Mouse (Mus musculus): ENCODE measurements around the gene Vmn1r11. TPM values are rescaled to one million over a fixed set of nuclear protein-coding genes. Genes with fewer than 3 reads are reported as not detected.

The Vmn1r11 gene
- not detected for total RNA-seq (2021)
- long read RNA-seq, experiment 1 = 0 reads
- long read RNA-seq, experiment 2 = 0 reads

DNA sequence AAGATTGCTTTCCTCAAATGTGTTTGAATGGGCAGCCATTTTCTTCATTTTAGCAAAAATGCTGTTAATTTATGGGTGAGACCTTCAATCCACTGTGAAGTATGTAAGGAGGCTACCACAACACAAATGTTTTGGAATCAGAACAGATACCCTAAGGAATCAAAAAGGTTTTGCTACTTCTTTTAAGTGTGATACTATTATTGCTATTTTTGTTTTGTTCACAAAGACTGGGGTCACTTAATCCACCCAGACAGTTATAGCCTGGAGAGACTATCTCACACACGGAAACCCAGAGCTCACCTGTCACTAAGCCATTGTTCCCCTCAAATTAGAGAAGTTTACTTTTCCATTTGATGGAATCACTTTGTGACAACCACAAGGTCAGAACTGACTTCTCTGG lies at the start of gene Vmn1r11:
TSS of gene Vmn1r11 (plus strand) at position 301 of the 400 bp plus-strand sequence.
- no peak for DNase-seq

DNA sequence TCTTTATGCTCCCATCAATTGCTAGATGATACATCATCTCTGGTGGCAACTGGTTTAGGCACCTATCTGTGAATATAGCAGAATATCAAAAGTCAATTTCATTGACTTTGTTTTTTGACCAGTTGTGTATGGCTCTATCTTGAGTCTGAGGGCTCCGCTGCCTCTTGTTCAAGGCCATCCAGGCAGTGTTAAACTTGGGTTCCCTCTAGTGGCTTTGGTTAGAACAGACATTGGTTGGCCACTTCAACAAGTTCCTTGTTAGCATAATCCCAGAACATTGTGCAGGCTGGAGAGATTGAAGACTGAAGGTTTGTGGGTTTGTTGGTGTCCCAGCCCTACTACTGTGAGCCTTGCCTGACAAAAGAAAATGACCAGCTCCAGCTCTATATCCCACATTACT lies 26.9 kb upstream of the Vmn1r11 start:
- DNase-seq = no peak

DNA sequence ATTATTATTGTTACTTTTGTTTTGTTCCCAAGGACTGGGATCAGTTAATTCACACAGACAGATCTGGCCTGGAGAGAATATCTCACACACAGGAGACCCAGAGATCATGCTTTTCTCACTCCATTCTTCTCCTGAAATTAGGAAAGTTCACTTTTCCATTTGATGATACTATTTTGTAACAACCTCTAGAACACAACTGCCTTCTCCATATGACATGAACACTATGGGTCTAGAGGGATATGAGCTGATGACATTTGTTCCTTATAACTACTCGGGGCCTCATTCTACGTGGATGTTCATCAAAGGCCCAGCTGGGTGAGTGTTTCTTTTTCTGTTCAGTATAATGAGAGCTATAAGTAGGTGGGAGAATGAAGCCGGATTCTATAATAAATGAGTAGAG lies 24.1 kb upstream of the Vmn1r11 start, which contains the start of gene Vmn1r10:
TSS of gene Vmn1r10 (plus strand) at position 301 of the 400 bp plus-strand sequence.
- no peak for DNase-seq

DNA sequence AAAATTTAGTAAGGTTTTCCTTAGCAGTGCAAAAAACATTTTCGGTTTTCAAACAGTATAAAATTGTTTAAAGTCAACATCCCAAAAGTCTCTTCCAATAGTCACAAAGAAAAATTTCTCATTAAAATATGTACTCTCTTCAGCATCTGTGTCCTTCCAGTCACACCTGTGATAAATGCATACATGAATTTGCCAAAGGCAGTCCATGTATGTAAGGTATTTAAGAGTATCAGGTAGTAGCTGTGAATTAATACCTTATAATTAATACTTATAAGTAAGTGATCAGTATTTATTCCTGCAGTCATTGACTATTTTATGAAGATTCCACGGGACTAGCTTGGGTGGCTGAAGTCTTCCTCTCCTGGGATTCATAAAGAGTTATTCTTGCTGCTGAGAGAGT lies 23.4 kb downstream of the Vmn1r11 start, which contains the start of gene Vmn1r12:
TSS of gene Vmn1r12 (plus strand) at position 301 of the 400 bp plus-strand sequence.
- no peak for DNase-seq

Other genes with a start within 250 kb of the Vmn1r11 start
- 10 to 100 TPM; 77.4 to 91.0 TPM for gene Nt5c3, start 209.5 kb upstream of the Vmn1r11 start, total RNA-seq (2021)
- under 1 TPM in 1 of 2 experiments, not detected in 1; 0.18 TPM for gene Vmn1r4, start 209.4 kb upstream of the Vmn1r11 start, total RNA-seq (2021)
- not detected for gene Vmn1r5, start 163.2 kb upstream of the Vmn1r11 start, total RNA-seq (2021)
- gene Vmn1r6, start 136.2 kb upstream of the Vmn1r11 start, total RNA-seq (2021) = not detected
- gene Vmn1r7, start 108.1 kb upstream of the Vmn1r11 start, total RNA-seq (2021) = not detected
- gene Vmn1r8, start 101.2 kb upstream of the Vmn1r11 start, total RNA-seq (2021) = not detected
- gene Vmn1r9, start 66.7 kb upstream of the Vmn1r11 start, total RNA-seq (2021) = not detected
- gene Vmn1r10, start 24.0 kb upstream of the Vmn1r11 start, total RNA-seq (2021) = not detected
- gene Vmn1r12, start 23.5 kb downstream of the Vmn1r11 start, total RNA-seq (2021) = not detected
- not detected for gene Vmn1r13, start 69.8 kb downstream of the Vmn1r11 start, total RNA-seq (2021)
- gene Vmn1r14, start 98.2 kb downstream of the Vmn1r11 start, total RNA-seq (2021) = not detected
- not detected for gene Vmn1r15, start 124.5 kb downstream of the Vmn1r11 start, total RNA-seq (2021)
- not detected for gene Vmn1r16, start 196.0 kb downstream of the Vmn1r11 start, total RNA-seq (2021)
- not detected for gene Vmn1r17, start 230.3 kb downstream of the Vmn1r11 start, total RNA-seq (2021)